Mouse (Mus musculus): ENCODE measurements around the gene Bdh1.

Bdh1 gene

DNA sequence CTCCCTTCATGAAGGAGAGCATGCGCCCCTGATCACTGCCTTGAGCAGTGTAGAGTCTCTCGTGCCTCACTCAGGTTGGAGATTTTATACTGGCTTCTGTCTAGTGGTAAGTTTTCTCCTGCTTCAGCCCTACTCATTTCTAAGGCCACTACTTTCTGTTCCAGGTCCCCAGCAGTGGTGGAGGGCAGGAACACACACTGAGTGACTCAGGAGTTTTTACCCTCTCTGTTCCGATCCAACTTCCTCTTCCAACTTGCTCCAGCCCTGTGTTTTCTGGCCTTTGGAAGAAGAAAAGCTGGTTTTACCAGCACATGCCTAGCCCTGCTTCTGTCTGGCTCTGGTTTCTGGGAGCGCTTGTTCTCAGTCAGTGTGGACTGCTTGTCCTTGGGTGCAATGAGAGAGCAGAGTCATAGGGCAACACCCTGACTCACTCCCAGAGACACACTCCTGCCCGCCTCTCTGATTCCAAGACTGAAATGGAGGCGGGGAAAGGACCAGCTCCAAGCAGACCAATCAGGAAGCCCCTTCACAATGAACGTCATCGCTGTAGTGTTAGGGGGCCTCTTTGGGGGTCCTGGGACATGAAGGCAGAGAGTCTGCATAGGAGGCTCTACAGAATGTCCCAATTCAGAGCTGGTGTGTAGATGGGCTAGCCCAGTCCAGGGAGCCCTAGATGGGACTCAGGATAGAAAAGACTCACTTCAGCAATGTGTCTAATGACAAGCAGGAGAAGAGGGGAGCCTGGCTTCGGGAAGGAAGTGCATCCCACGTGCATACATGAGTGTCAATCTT, 84.8 kb downstream of the Bdh1 start:
- DNase-seq = peak; percentile 17

DNA sequence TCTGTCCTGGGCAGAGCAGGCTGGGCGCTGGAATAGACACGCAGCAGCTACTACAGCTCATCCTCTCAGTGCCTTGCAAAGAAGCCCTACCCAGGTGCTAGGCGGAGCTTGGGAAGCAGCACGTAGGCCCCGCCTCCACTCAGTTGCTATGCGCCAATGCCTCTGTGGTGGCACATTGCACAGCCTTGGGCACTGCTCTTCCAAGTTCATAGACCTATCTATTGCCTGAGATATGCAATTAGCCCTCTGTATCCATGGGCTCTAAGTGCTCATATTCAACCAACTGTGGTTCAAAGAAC, 85.3 kb downstream of the Bdh1 start:
- DNase-seq = peak; percentile 22

DNA sequence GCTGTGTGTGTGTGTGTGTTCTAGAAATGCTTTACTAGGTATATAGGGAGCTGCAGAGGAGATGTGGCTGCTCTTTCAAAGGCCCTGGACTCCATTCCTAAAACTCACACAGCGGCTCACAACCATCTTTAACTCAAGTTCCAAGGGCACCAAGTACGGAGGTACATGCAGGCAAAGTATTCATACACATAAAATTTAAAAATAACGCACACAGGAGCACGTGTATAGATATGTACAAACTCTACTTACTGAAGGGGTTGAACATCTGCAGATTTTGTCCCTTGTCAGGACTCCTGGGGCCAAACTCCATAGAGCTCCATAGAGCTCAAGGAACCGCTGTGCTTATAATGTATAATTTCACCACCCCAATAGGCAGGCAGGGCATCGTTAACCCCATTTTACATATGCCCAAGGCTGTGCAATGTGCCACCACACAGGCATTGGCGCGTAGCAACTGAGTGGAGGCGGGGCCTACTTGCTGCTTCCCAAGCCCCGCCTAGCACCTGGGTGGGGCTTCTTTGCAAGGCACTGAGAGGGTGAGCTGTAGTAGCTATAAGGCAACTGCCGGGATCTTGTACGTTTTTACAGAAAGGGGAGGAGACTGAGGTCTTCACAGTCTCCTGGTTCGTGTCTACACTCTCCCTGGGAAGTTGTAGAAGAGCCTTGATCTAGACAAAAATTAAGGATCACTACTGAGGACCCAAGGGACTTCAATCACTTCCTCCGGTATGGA, 85.9 kb downstream of the Bdh1 start:
- peak; percentile 44 for DNase-seq
